ENCODE assay signal across 17 mouse cellular contexts in genomic region chr9:43834283-43834682, GRCm38 (mm10).
DNase-seq lines count a peak whose midpoint lies in the region; ATAC-seq and TF ChIP-seq lines count a peak whose summit lies in the region.
"Had no signal": no experiment of that assay in that cellular context is flagged by ENCODE, and none has a peak within 500 bp of the region (broad histone marks: within the 10 kb centered on the region; RNA-seq: fewer than 3 reads in every experiment).

No protein-coding gene starts in this region.

- no peak for TF ChIP-seq CTCF in midbrain, postnatal 0 days (IDR thresholded peaks at IDR 0.05)

- 52% methylated on average over 13 of the region's 13 CpGs for WGBS in embryonic facial prominence, embryonic 13.5 days
- WGBS in hindbrain, embryonic 13.5 days, result 37% methylated on average over 13 of the region's 13 CpGs
- WGBS in midbrain, postnatal 0 days, result 57% methylated on average over 13 of the region's 13 CpGs

- no peak overlapping the region for H3K9ac ChIP-seq in embryonic facial prominence, embryonic 13.5 days
- no peak overlapping the region for H3K9ac ChIP-seq in hindbrain, embryonic 13.5 days
- H3K9ac ChIP-seq in midbrain, postnatal 0 days (replicated peaks; ENCODE audit: low read length, poor library complexity, severe bottlenecking), result no peak overlapping the region
- H3K9ac ChIP-seq: limb, embryonic 12.5 days had no signal

- H3K27ac ChIP-seq in embryonic facial prominence, embryonic 13.5 days, result no peak overlapping the region
- H3K27ac ChIP-seq in hindbrain, embryonic 13.5 days, result peak overlapping the region; percentile 64
- no peak overlapping the region for H3K27ac ChIP-seq in midbrain, postnatal 0 days (ENCODE audit: low read depth, low read length)
- H3K27ac ChIP-seq: heart, embryonic 10.5 days; limb, embryonic 12.5 days had no signal

- H3K4me1 ChIP-seq in embryonic facial prominence, embryonic 13.5 days, result peaks cover 15% of the 10 kb centered on the region
- H3K4me1 ChIP-seq in hindbrain, embryonic 13.5 days (replicated peaks), result peaks cover 18% of the 10 kb centered on the region
- no peaks in the 10 kb centered on the region for H3K4me1 ChIP-seq in midbrain, postnatal 0 days (ENCODE audit: insufficient read depth, low read length)
- H3K4me1 ChIP-seq: heart, embryonic 10.5 days had no signal

- peak; percentile 15; the same call in 1 of the 2 replicates for ATAC-seq in embryonic facial prominence, embryonic 13.5 days (ENCODE audit: insufficient number of reproducible peaks, insufficient read depth, low FRiP score, low TSS enrichment, low read depth)
- ATAC-seq in hindbrain, embryonic 13.5 days (ENCODE audit: low FRiP score), result peak; percentile 77
- no peak for ATAC-seq in midbrain, postnatal 0 days (ENCODE audit: low FRiP score)
- ATAC-seq: activated CD4-positive, CD25-positive, alpha-beta regulatory T cell, adult 4 months had no signal

- H3K9me3 ChIP-seq in embryonic facial prominence, embryonic 13.5 days, result peaks cover 2% of the 10 kb centered on the region; the same call in 1 of the 2 replicates
- H3K9me3 ChIP-seq in hindbrain, embryonic 13.5 days, result no peaks in the 10 kb centered on the region
- no peaks in the 10 kb centered on the region for H3K9me3 ChIP-seq in midbrain, postnatal 0 days (ENCODE audit: low read length)
- H3K9me3 ChIP-seq: heart, embryonic 10.5 days had no signal

- no peaks in the 10 kb centered on the region for H3K36me3 ChIP-seq in embryonic facial prominence, embryonic 13.5 days
- no peaks in the 10 kb centered on the region for H3K36me3 ChIP-seq in hindbrain, embryonic 13.5 days
- no peaks in the 10 kb centered on the region for H3K36me3 ChIP-seq in midbrain, postnatal 0 days (ENCODE audit: insufficient read depth, low read length)
- H3K36me3 ChIP-seq: heart, embryonic 10.5 days; limb, embryonic 12.5 days had no signal

- intact Hi-C loops in left cerebral cortex, postnatal 4 days (cut with DNase I), result no loop called here

- H3K27me3 ChIP-seq in embryonic facial prominence, embryonic 13.5 days, result no peaks in the 10 kb centered on the region
- H3K27me3 ChIP-seq in hindbrain, embryonic 13.5 days, result no peaks in the 10 kb centered on the region
- H3K27me3 ChIP-seq in midbrain, postnatal 0 days (ENCODE audit: insufficient read depth, low read length), result no peaks in the 10 kb centered on the region
- H3K27me3 ChIP-seq: limb, embryonic 12.5 days had no signal

- no peak overlapping the region for H3K4me2 ChIP-seq in embryonic facial prominence, embryonic 13.5 days
- no peak overlapping the region for H3K4me2 ChIP-seq in hindbrain, embryonic 13.5 days
- H3K4me2 ChIP-seq in midbrain, postnatal 0 days (ENCODE audit: low read depth, low read length, poor library complexity, severe bottlenecking), result no peak overlapping the region
- H3K4me2 ChIP-seq: limb, embryonic 12.5 days had no signal

- H3K4me3 ChIP-seq in embryonic facial prominence, embryonic 13.5 days, result no peak overlapping the region
- no peak overlapping the region for H3K4me3 ChIP-seq in hindbrain, embryonic 13.5 days
- no peak overlapping the region for H3K4me3 ChIP-seq in midbrain, postnatal 0 days (ENCODE audit: low read depth, low read length)
- H3K4me3 ChIP-seq: heart, embryonic 10.5 days; limb, embryonic 12.5 days had no signal

- DNase-seq in left cerebral cortex, postnatal 4 days, result peak; percentile 85
- no peak for DNase-seq in left cerebral cortex, adult 11 months (ENCODE audit: low spot score)
- DNase-seq in midbrain, postnatal 0 days (ENCODE audit: low spot score), result peak; percentile 50
- DNase-seq in lung, postnatal 4 days, result no peak
- DNase-seq in thymus, postnatal 14 days, result no peak
- DNase-seq: cerebellum, adult 11-12 months; gastrocnemius, postnatal 10 days; heart, postnatal 36 days; kidney, adult 11 months; kidney, postnatal 25 days; lung, adult 2 months; thymus, adult 18-20 months had no signal

Comparison
In these comparisons a context has a peak if more than half of its experiments do, and no peak if none do; other contexts are left out.
1. DNase-seq: peak in left cerebral cortex, postnatal 4 days (single experiment) and midbrain, postnatal 0 days (single experiment); none in left cerebral cortex, adult 11 months (single experiment), lung, postnatal 4 days (0 of 2) and thymus, postnatal 14 days (single experiment).